Mouse (Mus musculus): ENCODE data around the gene Tent5b. TPM values are rescaled to one million over a fixed set of nuclear protein-coding genes. Genes with fewer than 3 reads are reported as not detected.

The Tent5b gene
- total RNA-seq, 2 experiments from 2014 or later, result 1.1 TPM

- intact Hi-C loops (cut with DNase I), result no loop called here
- H3K27ac ChIP-seq, result no peak within 1 kb of the TSS
- DNase-seq, result no peak
- H3K4me3 ChIP-seq, result peak within 1 kb of the TSS; percentile 28
- no peak for TF ChIP-seq CTCF (IDR thresholded peaks at IDR 0.05)
These were observed 38.9 kb downstream of the Tent5b start, which contains the start of gene Kdf1 for GRCm38 (mm10) chr4:133518601-133519368. Kdf1 (plus strand) TSS chr4:133518963.

- no peak for TF ChIP-seq CTCF (IDR thresholded peaks at IDR 0.05)
- Histone ChIP-seq H3K4me3 (peak overlapping the region; percentile 28), H3K27ac (no peak overlapping the region)
- intact Hi-C loops (cut with DNase I), result no loop called here
- DNase-seq, result no peak
These were observed 39.4 kb downstream of the Tent5b start for GRCm38 (mm10) chr4:133519369-133519665.

- Histone ChIP-seq H3K4me3 (no peak overlapping the region), H3K27ac (no peak overlapping the region)
- intact Hi-C loops (cut with DNase I), result no loop called here
- no peak for DNase-seq
- TF ChIP-seq CTCF (IDR thresholded peaks at IDR 0.05), result no peak
These were observed 41.6 kb downstream of the Tent5b start for GRCm38 (mm10) chr4:133521502-133521901.

- no peak for TF ChIP-seq CTCF (IDR thresholded peaks at IDR 0.05)
- DNase-seq, result no peak
- intact Hi-C loops (cut with DNase I), result no loop called here
- Histone ChIP-seq H3K4me3 (no peak overlapping the region), H3K27ac (no peak overlapping the region)
These were observed 47.9 kb downstream of the Tent5b start for GRCm38 (mm10) chr4:133527788-133528187.

GRCm38 (mm10) chr4:133532777-133533176 is 52.8 kb downstream of the Tent5b start:
- H3K4me3 ChIP-seq, result no peak overlapping the region
- TF ChIP-seq CTCF (IDR thresholded peaks at IDR 0.05), result no peak
- no peak for DNase-seq
- H3K27ac ChIP-seq, result no peak overlapping the region
- intact Hi-C loops (cut with DNase I), result no loop called here

- no peak for TF ChIP-seq CTCF (IDR thresholded peaks at IDR 0.05)
- intact Hi-C loops (cut with DNase I), result no loop called here
- Histone ChIP-seq H3K4me3 (no peak overlapping the region), H3K27ac (no peak overlapping the region)
- DNase-seq, result no peak
These were observed 56.1 kb downstream of the Tent5b start for GRCm38 (mm10) chr4:133536081-133536480.

GRCm38 (mm10) chr4:133536652-133537051 is 56.7 kb downstream of the Tent5b start:
- intact Hi-C loops (cut with DNase I), result no loop called here
- Histone ChIP-seq H3K4me3 (no peak overlapping the region), H3K27ac (no peak overlapping the region)
- TF ChIP-seq CTCF (IDR thresholded peaks at IDR 0.05), result no peak
- DNase-seq, result no peak

Other genes starting within 250 kb of the Tent5b start
- gene Map3k6, start 239.3 kb upstream of the Tent5b start, total RNA-seq (2021), result 10 to 100 TPM; 10.5 to 15.0 TPM
- not detected for gene Sytl1, start 217.0 kb upstream of the Tent5b start, total RNA-seq (2021)
- 10 to 100 TPM; 21.6 to 25.7 TPM for gene Tmem222, start 202.3 kb upstream of the Tent5b start, total RNA-seq (2021)
- gene Wdtc1, start 126.7 kb upstream of the Tent5b start, total RNA-seq (2021), result 10 to 100 TPM; 86.7 to 93.4 TPM
- 10 to 100 TPM in 1 of 2 experiments, 1 to 10 TPM in 1; 8.1 to 11.7 TPM for gene Slc9a1, start 110.4 kb upstream of the Tent5b start, total RNA-seq (2021)
- gene Trnp1, start 18.4 kb downstream of the Tent5b start, total RNA-seq (2021), result under 1 TPM; 0.36 to 0.61 TPM
- gene Kdf1, start 38.8 kb downstream of the Tent5b start, total RNA-seq (2021), result not detected
- 10 to 100 TPM; 45.6 to 53.5 TPM for gene Nudc, start 65.9 kb downstream of the Tent5b start, total RNA-seq (2021)
- not detected for gene Nr0b2, start 73.2 kb downstream of the Tent5b start, total RNA-seq (2021)
- gene Gpatch3, start 94.6 kb downstream of the Tent5b start, total RNA-seq (2021), result 1 to 10 TPM; 3.0 to 3.2 TPM
- gene Gpn2, start 104.2 kb downstream of the Tent5b start, total RNA-seq (2021), result 1 to 10 TPM; 4.9 to 6.3 TPM
- 1 to 10 TPM; 1.1 to 1.5 TPM for gene Sfn, start 122.0 kb downstream of the Tent5b start, total RNA-seq (2021)
- 10 to 100 TPM; 25.4 to 32.3 TPM for gene Zdhhc18, start 170.0 kb downstream of the Tent5b start, total RNA-seq (2021)
- 10 to 100 TPM; 10.4 to 11.7 TPM for gene Pigv, start 192.5 kb downstream of the Tent5b start, total RNA-seq (2021)

Data from gastrocnemius, adult 2 months (tissue).